Mouse (Mus musculus) G1E (cell line): ENCODE results near the gene Col13a1.

Experiments used
- CTCF ChIP-seq: IDR thresholded peaks from 2 replicates; pipeline ENCODE4 v1.5.1; 2012; ENCODE audit warnings: low read depth, low read length, inconsistent platforms, mixed read lengths
- GATA1 ChIP-seq: IDR thresholded peaks from 2 replicates; pipeline ENCODE4 v1.6.1; 2012; ENCODE audit warnings: borderline replicate concordance, low read length, inconsistent platforms, mixed read lengths
- GATA2 ChIP-seq: IDR thresholded peaks from 2 replicates; pipeline ENCODE4 v1.6.1; 2012; ENCODE audit warnings: low read depth, low read length, inconsistent platforms, borderline replicate concordance
- POLR2AphosphoS5 ChIP-seq: IDR thresholded peaks from 2 replicates; pipeline ENCODE4 v1.6.1; 2012; ENCODE audit warnings: low read depth, low read length, inconsistent platforms; ENCODE audit not compliant: insufficient replicate concordance
- TAL1 ChIP-seq: conservative IDR thresholded peaks from 2 replicates; pipeline ENCODE4 v1.6.1; 2012; ENCODE audit warnings: low read depth, low read length, inconsistent platforms, mixed read lengths

DNA sequence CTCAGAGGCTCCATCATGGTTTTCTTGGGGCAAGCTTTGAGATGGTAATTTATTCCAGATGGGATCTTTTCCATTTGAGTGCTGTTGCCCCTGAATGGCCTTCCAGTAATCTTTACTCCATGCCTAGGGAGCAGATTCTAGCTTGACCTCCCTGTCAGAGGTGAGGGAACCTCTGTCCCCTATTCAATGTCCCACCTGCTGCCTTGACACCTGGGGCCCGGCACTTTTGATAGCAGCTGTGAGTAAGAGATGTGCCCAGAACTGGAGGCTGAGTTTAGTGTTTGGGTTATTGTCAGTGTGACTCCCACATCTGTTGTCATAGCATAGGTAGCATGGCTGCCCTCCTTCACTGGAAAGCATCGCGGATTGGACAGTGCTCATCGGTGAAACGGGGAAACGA lies 147.2 kb downstream of the Col13a1 start:
- TF ChIP-seq CTCF (no peak), TAL1 (no peak), GATA2 (no peak), POLR2AphosphoS5 (no peak), GATA1 (no peak)
